Mouse (Mus musculus) stomach, embryonic 16.5 days (tissue): Measurements from ENCODE around the gene Ninj1. TPM values are rescaled to one million over a fixed set of nuclear protein-coding genes. Genes with fewer than 3 reads are reported as not detected.
A peak's percentile ranks its signal among the peaks of the same experiment; 100 is the strongest.

Experiments used
- ATAC-seq: fragments of 200-750 bp; cut with Nextera tagmentation; 2 replicates; pipeline ENCODE4 v1.8.0; 2017; ENCODE audit warnings: moderate number of reproducible peaks, moderate TSS enrichment; ENCODE audit not compliant: insufficient read depth, low FRiP score
- H3K27ac ChIP-seq: fragments of 300-500 bp; sonication (generic); 2 replicates; pipeline ENCODE4 v1.5.1; 2014; ENCODE audit warnings: low read length
- H3K27me3 ChIP-seq: fragments of 300-500 bp; sonication (generic); 2 replicates; pipeline ENCODE4 v1.6.1; 2014; ENCODE audit warnings: low read length, control low read depth, mixed read lengths; ENCODE audit not compliant: control insufficient read depth, insufficient read depth
- H3K36me3 ChIP-seq: fragments of 300-500 bp; sonication (generic); 2 replicates; pipeline ENCODE4 v1.6.1; 2014; ENCODE audit warnings: low read length; ENCODE audit not compliant: control insufficient read depth, insufficient read depth
- H3K4me1 ChIP-seq: fragments of 300-500 bp; sonication (generic); 2 replicates; pipeline ENCODE4 v1.6.1; 2014; ENCODE audit warnings: low read length, control low read depth, mixed read lengths; ENCODE audit not compliant: control insufficient read depth, insufficient read depth
- H3K4me2 ChIP-seq: fragments of 300-500 bp; sonication (generic); 2 replicates; pipeline ENCODE4 v1.6.1; 2014; ENCODE audit warnings: low read depth, low read length, mixed read lengths
- H3K4me3 ChIP-seq: fragments of 300-500 bp; sonication (generic); replicated peaks from 2 replicates; pipeline ENCODE4 v1.5.1; 2014; ENCODE audit warnings: mild to moderate bottlenecking, low read length
- H3K9ac ChIP-seq: fragments of 300-500 bp; sonication (generic); 2 replicates; pipeline ENCODE4 v1.6.1; 2014; ENCODE audit warnings: low read length
- H3K9me3 ChIP-seq: fragments of 300-500 bp; sonication (generic); replicated peaks from 2 replicates; pipeline ENCODE4 v1.6.1; 2016; ENCODE audit warnings: low read length, control low read depth; ENCODE audit not compliant: control insufficient read depth
- WGBS: fragments of 180-500 bp; shearing (Covaris S2); extraction: QIAGEN DNeasy Blood & Tissue Kit; methylation state at CpG from one replicate; pipeline ENCODE4 v1.1.7; 2014; 5-methylcytosine and 5-hydroxymethylcytosine counted together
- polyA plus RNA-seq: library from polyadenylated mRNA; unstranded; fragments of >200 nt; fragmentation: Nextera tagmentation; extraction: Ambion mirVana; gene quantifications from 2 replicates; pipeline ENCODE4 v1.2.1, GENCODE M21; 2015

Ninj1 gene
- polyA plus RNA-seq, 1 experiment from 2014 or later, result 61.0 TPM

- H3K4me2 ChIP-seq, result no peak overlapping the region
- H3K27ac ChIP-seq, result no peak overlapping the region
- peak; percentile 30; the same call in 1 of the 2 replicates for ATAC-seq
- no peaks in the 10 kb centered on the region for H3K27me3 ChIP-seq
- H3K4me3 ChIP-seq, result no peak overlapping the region
- H3K36me3 ChIP-seq, result no peaks in the 10 kb centered on the region
- peaks cover 12% of the 10 kb centered on the region for H3K4me1 ChIP-seq
- H3K9ac ChIP-seq, result peak overlapping the region; percentile 7; the same call in 1 of the 2 replicates
- WGBS, result 62% methylated on average over 19 of the region's 19 CpGs
- no peaks in the 10 kb centered on the region for H3K9me3 ChIP-seq
Measured at GRCm38 (mm10) chr13:49178839-49179585, 8.3 kb upstream of the Ninj1 start.

DNA sequence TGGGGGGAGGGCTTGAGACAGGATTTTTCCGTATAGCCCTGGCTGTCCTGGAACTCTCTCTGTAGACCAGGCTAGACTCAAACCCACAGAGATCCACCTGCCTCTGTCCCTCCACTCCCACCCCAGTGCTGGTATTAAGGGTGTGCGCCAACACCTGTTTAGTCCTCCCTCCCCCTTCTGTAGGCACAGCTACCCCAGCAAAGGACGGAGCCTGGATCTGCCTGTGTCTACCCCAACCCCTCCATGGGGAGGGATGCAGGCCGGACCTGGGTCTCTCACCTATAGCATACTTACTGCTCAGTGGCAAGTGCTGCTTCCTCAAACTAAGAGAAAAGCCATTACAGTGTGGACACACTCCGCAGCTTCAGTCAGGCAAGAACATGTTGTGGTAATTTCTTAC, 7.0 kb upstream of the Ninj1 start:
- Histone ChIP-seq H3K27ac (no peak overlapping the region), H3K36me3 (no peaks in the 10 kb centered on the region), H3K9me3 (no peaks in the 10 kb centered on the region), H3K4me2 (no peak overlapping the region), H3K9ac (no peak overlapping the region), H3K4me3 (no peak overlapping the region), H3K27me3 (no peaks in the 10 kb centered on the region), H3K4me1 (peaks cover 12% of the 10 kb centered on the region)
- ATAC-seq, result no peak
- 81% methylated on average over 5 of the region's 5 CpGs for WGBS

DNA sequence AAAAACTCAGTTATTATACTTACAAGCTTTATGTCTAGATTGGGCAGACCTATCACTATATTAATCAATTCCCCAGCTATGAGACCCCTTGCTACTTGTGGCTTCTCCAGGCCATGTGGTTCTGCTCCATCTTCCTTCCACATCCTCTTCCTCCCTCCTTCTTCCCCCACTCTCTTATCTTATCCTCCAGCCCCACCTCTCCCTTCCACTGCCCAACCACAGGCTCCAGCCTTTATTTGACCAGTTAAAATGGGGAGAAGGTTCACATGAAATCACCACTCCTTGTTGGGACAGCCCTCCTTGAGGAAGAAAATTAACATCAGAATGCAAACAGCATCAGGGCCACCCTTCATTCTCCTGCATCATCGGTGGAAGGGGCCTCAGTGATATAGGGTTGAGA, 6.6 kb upstream of the Ninj1 start:
- Histone ChIP-seq H3K27me3 (no peaks in the 10 kb centered on the region), H3K9me3 (no peaks in the 10 kb centered on the region), H3K4me1 (peaks cover 12% of the 10 kb centered on the region), H3K36me3 (no peaks in the 10 kb centered on the region), H3K4me3 (no peak overlapping the region), H3K27ac (no peak overlapping the region), H3K4me2 (no peak overlapping the region), H3K9ac (no peak overlapping the region)
- 61% methylated on average over 1 of the region's 1 CpGs for WGBS
- no peak for ATAC-seq

DNA sequence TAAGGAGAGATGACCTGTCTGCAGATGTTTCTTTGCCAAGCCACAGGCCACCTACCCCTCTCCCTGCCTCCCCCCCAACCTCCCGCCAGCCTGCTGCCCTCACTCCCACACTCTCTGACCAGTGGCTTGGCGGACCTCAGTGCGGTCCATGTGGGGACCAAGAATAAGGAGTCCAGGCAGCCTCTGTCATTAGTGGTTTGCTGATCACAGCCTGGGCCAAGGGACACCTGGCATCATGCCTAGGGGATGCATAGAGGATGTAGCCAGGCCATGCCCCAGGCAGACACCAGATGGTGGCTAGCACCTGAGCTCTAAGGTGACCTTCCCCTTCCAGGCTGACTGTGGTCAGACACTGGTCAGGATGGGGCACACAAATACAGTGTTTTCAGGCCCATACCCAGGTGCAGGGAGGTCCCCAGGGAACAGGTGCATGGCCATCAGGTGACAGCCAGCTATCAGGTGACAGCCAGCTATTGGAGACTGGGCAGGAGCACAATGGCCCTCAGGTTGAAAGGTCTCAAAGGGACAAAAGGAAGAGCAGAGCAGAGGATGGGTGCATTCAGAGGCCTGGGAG, 5.8 kb upstream of the Ninj1 start:
- Histone ChIP-seq H3K27me3 (no peaks in the 10 kb centered on the region), H3K4me3 (no peak overlapping the region), H3K27ac (no peak overlapping the region), H3K4me1 (peaks cover 15% of the 10 kb centered on the region), H3K9me3 (no peaks in the 10 kb centered on the region), H3K4me2 (no peak overlapping the region), H3K36me3 (no peaks in the 10 kb centered on the region), H3K9ac (no peak overlapping the region)
- WGBS, result 90% methylated on average over 3 of the region's 3 CpGs
- ATAC-seq, result no peak

GRCm38 (mm10) chr13:49183161-49183560, 4.1 kb upstream of the Ninj1 start:
- H3K27me3 ChIP-seq, result no peaks in the 10 kb centered on the region
- no peak overlapping the region for H3K4me2 ChIP-seq
- no peak for ATAC-seq
- peaks cover 22% of the 10 kb centered on the region for H3K4me1 ChIP-seq
- H3K36me3 ChIP-seq, result no peaks in the 10 kb centered on the region
- 41% methylated on average over 5 of the region's 5 CpGs for WGBS
- no peak overlapping the region for H3K4me3 ChIP-seq
- H3K9me3 ChIP-seq, result no peaks in the 10 kb centered on the region
- peak overlapping the region; percentile 46 for H3K27ac ChIP-seq
- 0 out of 2 replicates have a peak overlapping the region, but pooled peaks have one; percentile 28 for H3K9ac ChIP-seq

- H3K4me3 ChIP-seq, result no peak overlapping the region
- no peaks in the 10 kb centered on the region for H3K9me3 ChIP-seq
- no peak overlapping the region for H3K9ac ChIP-seq
- peak overlapping the region; percentile 46 for H3K27ac ChIP-seq
- WGBS, result 37% methylated on average over 5 of the region's 5 CpGs
- no peaks in the 10 kb centered on the region for H3K36me3 ChIP-seq
- no peak for ATAC-seq
- H3K27me3 ChIP-seq, result no peaks in the 10 kb centered on the region
- H3K4me2 ChIP-seq, result no peak overlapping the region
- peaks cover 27% of the 10 kb centered on the region for H3K4me1 ChIP-seq
Measured at GRCm38 (mm10) chr13:49183646-49184045, 3.6 kb upstream of the Ninj1 start.

DNA sequence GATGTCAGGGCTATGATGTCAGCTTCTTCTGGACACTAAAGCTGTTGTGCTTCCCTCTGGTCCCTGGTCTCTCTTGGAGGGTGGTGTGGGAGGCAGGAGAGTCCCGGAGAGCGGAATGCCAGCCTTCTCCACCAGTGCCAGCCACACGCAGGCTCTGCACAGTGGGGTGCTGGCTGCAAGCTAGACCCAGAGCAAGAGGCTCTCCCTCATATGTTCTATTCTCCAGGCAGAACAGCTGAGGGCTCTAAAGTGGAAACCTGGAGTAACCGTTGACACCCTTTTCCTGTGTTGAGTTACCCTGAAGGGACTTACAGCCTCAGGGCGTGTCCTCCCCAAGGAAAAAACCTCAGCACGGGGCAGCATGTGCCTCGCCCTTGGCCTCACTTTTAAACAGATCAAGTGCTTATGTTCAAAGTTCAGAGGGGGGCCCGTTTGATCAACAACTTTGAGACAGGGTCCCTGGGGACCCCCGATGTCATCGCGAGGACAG, 442 bp upstream of the Ninj1 start:
- Histone ChIP-seq H3K27me3 (no peaks in the 10 kb centered on the region), H3K4me3 (peak overlapping the region; percentile 91), H3K9me3 (no peaks in the 10 kb centered on the region), H3K4me2 (peak overlapping the region; percentile 99), H3K36me3 (no peaks in the 10 kb centered on the region), H3K9ac (peak overlapping the region; percentile 85), H3K27ac (peak overlapping the region; percentile 83), H3K4me1 (peaks cover 48% of the 10 kb centered on the region)
- 14% methylated on average over 11 of the region's 11 CpGs for WGBS
- ATAC-seq, result peak; percentile 54; the same call in 1 of the 2 replicates

DNA sequence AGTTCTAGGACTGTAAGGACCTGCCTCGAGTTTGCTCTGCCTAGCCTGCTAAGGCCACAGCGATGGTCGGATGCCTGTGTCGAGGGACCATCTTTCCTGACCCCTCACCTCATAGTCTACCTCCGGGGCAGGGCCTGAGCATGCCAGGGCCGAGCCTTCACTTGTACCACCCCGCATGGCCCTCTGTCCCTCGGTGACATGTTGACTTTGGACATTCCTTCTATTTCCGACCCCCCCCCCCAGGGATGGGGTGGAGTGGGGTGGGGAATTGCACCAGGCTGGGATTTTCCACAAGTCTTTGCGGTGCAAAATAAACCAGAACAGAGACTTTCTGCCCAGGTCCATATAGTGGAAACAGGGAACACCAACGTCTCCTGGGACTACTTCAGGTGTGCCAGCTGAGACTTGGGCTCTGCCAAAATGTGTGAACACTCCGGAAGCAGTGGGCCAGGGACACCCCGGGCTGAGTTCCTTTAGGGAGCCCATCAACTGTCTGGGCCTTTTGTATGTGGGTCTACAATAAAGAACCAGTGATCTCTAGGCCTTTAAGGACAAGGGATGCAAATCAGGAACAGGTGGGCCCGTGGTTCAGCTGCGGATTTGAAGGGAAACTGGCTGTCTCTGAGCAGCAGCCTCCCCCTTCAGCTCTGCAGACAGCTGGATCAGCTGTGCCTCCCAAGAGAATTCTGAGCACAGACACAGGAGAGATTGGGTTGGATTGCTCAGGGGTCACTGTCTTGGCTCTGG, 1.1 kb downstream of the Ninj1 start:
- Histone ChIP-seq H3K4me3 (peak overlapping the region; percentile 91), H3K27me3 (no peaks in the 10 kb centered on the region), H3K4me1 (peaks cover 42% of the 10 kb centered on the region), H3K9me3 (no peaks in the 10 kb centered on the region), H3K36me3 (no peaks in the 10 kb centered on the region), H3K4me2 (peak overlapping the region; percentile 99), H3K9ac (peak overlapping the region; percentile 85), H3K27ac (no peak overlapping the region)
- ATAC-seq, result no peak
- 27% methylated on average over 15 of the region's 15 CpGs for WGBS

GRCm38 (mm10) chr13:49188966-49189360, 1.7 kb downstream of the Ninj1 start:
- no peak for ATAC-seq
- H3K9ac ChIP-seq, result no peak overlapping the region
- H3K27me3 ChIP-seq, result no peaks in the 10 kb centered on the region
- no peak overlapping the region for H3K27ac ChIP-seq
- 62% methylated on average over 2 of the region's 2 CpGs for WGBS
- no peaks in the 10 kb centered on the region for H3K36me3 ChIP-seq
- H3K4me1 ChIP-seq, result peaks cover 39% of the 10 kb centered on the region
- no peak overlapping the region for H3K4me3 ChIP-seq
- no peaks in the 10 kb centered on the region for H3K9me3 ChIP-seq
- no peak overlapping the region for H3K4me2 ChIP-seq
